Mouse (Mus musculus) heart, embryonic 16.5 days (tissue): ENCODE measurements around the gene Tmem108. TPM values are rescaled to one million over a fixed set of nuclear protein-coding genes. Genes with fewer than 3 reads are reported as not detected.
A peak's percentile ranks its signal among the peaks of the same experiment; 100 is the strongest.

Experiments
- ATAC-seq: fragments of 200-750 bp; cut with Nextera tagmentation; replicated peaks from 2 replicates; pipeline ENCODE4 v1.8.0; 2017; ENCODE audit warnings: moderate number of reproducible peaks; ENCODE audit not compliant: insufficient read depth, low FRiP score; ENCODE audit errors: extremely low read depth
- H3K27ac ChIP-seq: fragments of 300-500 bp; sonication (generic); 2 replicates; pipeline ENCODE4 v1.5.1; 2014; ENCODE audit warnings: mild to moderate bottlenecking, low read length, control low read depth, moderate library complexity
- H3K27me3 ChIP-seq: fragments of 300-500 bp; sonication (generic); 2 replicates; pipeline ENCODE4 v1.6.1; 2014; ENCODE audit warnings: low read length, mixed read lengths; ENCODE audit not compliant: control insufficient read depth, insufficient read depth
- H3K36me3 ChIP-seq: fragments of 300-500 bp; sonication (generic); 2 replicates; pipeline ENCODE4 v1.6.1; 2014; ENCODE audit not compliant: control insufficient read depth, insufficient read depth
- H3K4me1 ChIP-seq: fragments of 300-500 bp; sonication (generic); 2 replicates; pipeline ENCODE4 v1.6.1; 2014; ENCODE audit warnings: low read length, mixed read lengths; ENCODE audit not compliant: control insufficient read depth, insufficient read depth
- H3K4me2 ChIP-seq: fragments of 300-500 bp; sonication (generic); 2 replicates; pipeline ENCODE4 v1.6.1; 2014; ENCODE audit warnings: low read depth, mild to moderate bottlenecking, control low read depth, low read length
- H3K4me3 ChIP-seq: fragments of 300-500 bp; sonication (generic); 2 replicates; pipeline ENCODE4 v1.5.1; 2014; ENCODE audit warnings: mild to moderate bottlenecking, control low read depth, low read length
- H3K9ac ChIP-seq: fragments of 300-500 bp; sonication (generic); 2 replicates; pipeline ENCODE4 v1.6.1; 2014; ENCODE audit warnings: low read length, control low read depth
- H3K9me3 ChIP-seq: fragments of 300-500 bp; sonication (generic); replicated peaks from 2 replicates; pipeline ENCODE4 v1.6.1; 2016; ENCODE audit warnings: low read length; ENCODE audit not compliant: control insufficient read depth
- WGBS: fragments of 180-500 bp; shearing (Covaris S2); extraction: QIAGEN DNeasy Blood & Tissue Kit; methylation state at CpG from one replicate; pipeline ENCODE4 v1.1.7; 2014; 5-methylcytosine and 5-hydroxymethylcytosine counted together
- polyA plus RNA-seq: library from polyadenylated mRNA; unstranded; fragments of >200 nt; fragmentation: Nextera tagmentation; extraction: Ambion mirVana; gene quantifications from 2 replicates; pipeline ENCODE4 v1.2.1, GENCODE M21; 2015

The Tmem108 gene
- polyA plus RNA-seq, 1 experiment from 2014 or later = 44.8 TPM

DNA sequence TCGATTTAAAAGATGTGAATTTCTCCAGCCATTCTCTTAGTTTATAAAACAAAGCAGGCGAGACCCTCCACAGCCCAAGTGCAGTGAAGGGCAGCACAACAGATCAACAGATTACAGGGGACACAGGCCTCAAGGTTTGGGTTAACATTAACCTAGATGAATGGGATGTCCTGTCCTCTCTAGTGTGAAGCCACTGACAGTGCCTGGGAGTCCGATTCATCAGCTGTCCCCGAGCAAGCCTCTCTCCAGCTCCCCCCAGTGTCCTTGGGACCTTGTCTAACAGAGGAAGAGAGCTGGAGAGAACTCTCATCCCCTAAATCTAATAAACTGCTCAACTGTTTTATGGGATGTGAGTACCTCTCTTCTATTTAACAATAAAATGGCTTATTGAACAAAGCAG is 48.4 kb downstream of the Tmem108 start:
- Histone ChIP-seq H3K27ac (no peak overlapping the region), H3K9ac (no peak overlapping the region), H3K36me3 (no peaks in the 10 kb centered on the region), H3K27me3 (no peaks in the 10 kb centered on the region), H3K4me2 (no peak overlapping the region), H3K4me1 (peaks cover 41% of the 10 kb centered on the region), H3K4me3 (no peak overlapping the region), H3K9me3 (no peaks in the 10 kb centered on the region)
- no peak for ATAC-seq
- WGBS = 75% methylated on average over 4 of the region's 4 CpGs

DNA sequence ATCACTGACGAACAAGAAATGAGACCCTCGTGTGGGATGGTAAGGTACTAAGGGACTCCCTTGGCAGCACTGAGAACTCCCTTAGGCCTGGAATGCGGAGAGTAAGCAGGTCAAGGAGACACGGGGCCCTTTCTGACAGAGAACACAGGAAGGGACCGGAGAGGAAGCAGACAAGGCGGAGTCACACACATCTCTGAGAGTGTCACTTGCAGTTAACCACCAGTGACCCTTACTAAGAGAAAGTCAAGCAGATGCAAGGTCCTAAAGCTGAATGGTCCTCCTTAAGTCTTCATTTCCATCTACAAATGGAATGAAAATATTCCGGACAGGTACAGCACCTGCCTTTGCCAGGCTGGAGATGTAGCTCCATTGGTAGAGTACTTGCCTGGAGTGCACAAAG is 48.9 kb downstream of the Tmem108 start:
- Histone ChIP-seq H3K27me3 (no peaks in the 10 kb centered on the region), H3K4me1 (peaks cover 46% of the 10 kb centered on the region), H3K27ac (no peak overlapping the region), H3K9me3 (no peaks in the 10 kb centered on the region), H3K4me2 (no peak overlapping the region), H3K9ac (no peak overlapping the region), H3K36me3 (no peaks in the 10 kb centered on the region), H3K4me3 (no peak overlapping the region)
- 50% methylated on average over 7 of the region's 7 CpGs for WGBS
- ATAC-seq = no peak

DNA sequence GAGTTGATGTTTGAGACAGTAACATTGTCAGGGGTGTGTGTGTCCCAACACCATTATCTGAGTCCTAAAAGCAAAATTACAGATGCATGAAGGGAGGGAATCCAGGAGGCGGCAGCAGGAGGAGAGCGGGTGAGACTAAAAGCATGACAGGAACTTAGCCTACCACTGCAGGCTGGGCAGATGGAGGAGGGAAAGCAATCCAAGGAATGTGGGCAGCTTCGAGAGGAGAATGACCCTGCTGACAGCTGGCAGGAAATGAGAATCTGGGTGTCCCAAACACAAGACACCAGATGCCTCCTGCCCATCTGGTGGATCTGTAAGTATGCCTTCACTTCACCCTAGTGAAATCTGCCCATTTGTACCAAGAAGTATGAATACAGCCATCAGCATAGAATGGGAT is 51.9 kb downstream of the Tmem108 start:
- no peaks in the 10 kb centered on the region; the same call in 1 of the 2 replicates for H3K9me3 ChIP-seq
- ATAC-seq = 0 out of 2 replicates have a peak, but pooled peaks have one; percentile 35
- H3K4me2 ChIP-seq = no peak overlapping the region
- H3K9ac ChIP-seq = no peak overlapping the region
- H3K27me3 ChIP-seq = no peaks in the 10 kb centered on the region
- H3K36me3 ChIP-seq = 0 out of 2 replicates have a peak, but pooled peaks cover 2% of the 10 kb centered on the region
- 24% methylated on average over 3 of the region's 3 CpGs for WGBS
- H3K4me1 ChIP-seq = peaks cover 40% of the 10 kb centered on the region
- H3K4me3 ChIP-seq = no peak overlapping the region
- H3K27ac ChIP-seq = 0 out of 2 replicates have a peak overlapping the region, but pooled peaks have one; percentile 9

DNA sequence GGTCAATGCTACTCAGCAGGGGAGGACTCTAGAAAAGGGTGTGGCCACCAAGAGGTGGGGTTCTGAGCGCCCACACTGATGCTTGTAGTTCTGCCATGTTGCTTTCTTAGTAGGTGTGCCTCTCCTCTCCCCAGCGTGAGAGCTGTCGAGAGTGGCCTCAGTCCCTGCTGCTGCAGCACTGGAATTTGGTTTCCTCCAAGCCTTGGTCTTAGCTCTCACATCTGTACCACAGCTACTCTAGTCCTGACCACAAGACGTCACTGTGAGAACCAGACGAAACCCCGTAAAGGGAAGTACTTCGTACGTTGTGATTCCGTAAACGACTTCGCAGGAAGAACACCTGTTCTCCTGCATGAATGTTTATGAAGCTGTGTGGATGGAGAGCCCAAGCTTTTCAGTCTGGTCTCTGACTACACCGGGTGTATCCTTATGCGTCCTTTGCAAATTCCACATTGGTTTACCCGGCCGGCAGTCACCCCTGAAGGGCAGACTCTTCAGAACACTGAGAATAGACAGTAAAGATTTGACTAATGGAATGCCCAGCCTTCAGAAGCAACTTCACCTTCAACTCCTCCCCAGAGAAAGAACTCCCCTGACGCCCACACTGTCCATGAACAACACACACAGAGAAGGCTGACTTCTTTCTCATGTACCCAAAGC is 53.0 kb downstream of the Tmem108 start:
- H3K4me2 ChIP-seq = peak overlapping the region; percentile 11; the same call in 1 of the 2 replicates
- H3K4me1 ChIP-seq = peaks cover 40% of the 10 kb centered on the region
- H3K4me3 ChIP-seq = no peak overlapping the region
- H3K9ac ChIP-seq = no peak overlapping the region
- WGBS = 54% methylated on average over 16 of the region's 16 CpGs
- no peaks in the 10 kb centered on the region for H3K27me3 ChIP-seq
- H3K27ac ChIP-seq = 0 out of 2 replicates have a peak overlapping the region, but pooled peaks have one; percentile 1
- H3K36me3 ChIP-seq = 0 out of 2 replicates have a peak, but pooled peaks cover 2% of the 10 kb centered on the region
- no peak; the same call in 1 of the 2 replicates for ATAC-seq
- H3K9me3 ChIP-seq = no peaks in the 10 kb centered on the region; the same call in 1 of the 2 replicates

DNA sequence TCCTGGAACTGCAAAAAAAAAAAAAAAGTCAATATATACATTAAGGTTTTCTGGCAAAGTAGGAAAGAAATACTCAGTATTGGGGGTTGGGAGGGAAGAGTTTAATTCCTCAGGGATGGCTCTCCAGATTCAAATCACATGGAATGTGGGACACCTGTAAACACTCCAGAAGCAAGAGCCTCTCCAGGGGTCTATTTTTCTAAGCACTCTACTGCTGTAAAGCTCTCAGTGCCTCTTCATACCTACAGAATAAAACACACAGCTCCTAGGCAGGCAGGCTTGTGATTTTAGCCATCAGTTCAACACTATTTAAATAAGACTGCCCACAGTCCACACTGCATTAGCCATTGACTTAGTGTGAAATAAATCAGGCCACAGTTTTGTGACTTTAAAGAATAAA is 53.8 kb downstream of the Tmem108 start:
- no peak for ATAC-seq

DNA sequence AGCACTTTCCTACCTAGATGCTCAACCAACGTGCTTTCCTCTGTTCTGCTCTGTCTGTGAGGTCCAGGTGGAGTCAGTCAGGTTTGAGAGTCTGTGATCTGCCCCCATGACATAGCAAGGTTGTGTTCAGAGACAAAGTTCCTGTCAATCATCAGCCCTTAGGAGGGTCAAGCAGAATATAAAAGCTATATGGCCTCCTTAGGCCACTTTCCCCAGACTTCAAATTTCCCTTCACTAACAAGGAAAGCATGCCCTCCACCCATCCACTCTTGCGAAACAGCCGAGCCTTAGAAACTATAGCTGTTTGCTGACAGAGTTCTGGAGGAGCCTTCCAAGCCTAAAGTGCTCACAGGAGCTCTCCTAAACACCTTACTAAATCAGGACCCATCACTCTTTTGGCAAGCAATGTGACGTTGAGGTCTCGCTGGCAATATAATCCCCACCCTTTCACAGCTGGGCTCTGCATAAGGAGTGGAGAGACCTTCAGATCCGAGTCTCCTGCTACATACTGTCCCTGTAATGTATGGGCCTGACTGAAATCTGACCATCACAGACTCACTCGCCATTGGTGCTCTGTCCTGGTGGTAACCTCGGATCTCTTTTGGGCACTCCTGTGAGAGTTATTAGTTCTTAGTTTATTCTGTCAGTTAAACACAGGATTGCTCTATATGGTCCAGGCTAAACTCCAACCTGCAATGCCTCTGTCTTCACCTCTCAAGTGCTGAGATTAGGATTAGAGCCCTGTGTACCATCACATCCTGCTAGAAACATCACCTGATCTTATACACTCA is 54.4 kb downstream of the Tmem108 start:
- H3K4me2 ChIP-seq = no peak overlapping the region
- H3K4me1 ChIP-seq = peaks cover 34% of the 10 kb centered on the region
- 39% methylated on average over 8 of the region's 8 CpGs for WGBS
- H3K9me3 ChIP-seq = no peaks in the 10 kb centered on the region; the same call in 1 of the 2 replicates
- H3K36me3 ChIP-seq = 0 out of 2 replicates have a peak, but pooled peaks cover 2% of the 10 kb centered on the region
- H3K9ac ChIP-seq = no peak overlapping the region
- H3K4me3 ChIP-seq = no peak overlapping the region
- H3K27me3 ChIP-seq = no peaks in the 10 kb centered on the region
- H3K27ac ChIP-seq = peak overlapping the region; percentile 16; the same call in 1 of the 2 replicates
- no peak; the same call in 1 of the 2 replicates for ATAC-seq

More for the DNA sequence above, 53.8 kb downstream of the Tmem108 start:
- no peaks in the 10 kb centered on the region; the same call in 1 of the 2 replicates for H3K9me3 ChIP-seq
- H3K9ac ChIP-seq = no peak overlapping the region
- H3K27me3 ChIP-seq = no peaks in the 10 kb centered on the region
- H3K4me3 ChIP-seq = no peak overlapping the region
- H3K27ac ChIP-seq = peak overlapping the region; percentile 61; the same call in 1 of the 2 replicates
- H3K4me2 ChIP-seq = no peak overlapping the region
- peaks cover 39% of the 10 kb centered on the region for H3K4me1 ChIP-seq
- H3K36me3 ChIP-seq = 0 out of 2 replicates have a peak, but pooled peaks cover 2% of the 10 kb centered on the region

DNA sequence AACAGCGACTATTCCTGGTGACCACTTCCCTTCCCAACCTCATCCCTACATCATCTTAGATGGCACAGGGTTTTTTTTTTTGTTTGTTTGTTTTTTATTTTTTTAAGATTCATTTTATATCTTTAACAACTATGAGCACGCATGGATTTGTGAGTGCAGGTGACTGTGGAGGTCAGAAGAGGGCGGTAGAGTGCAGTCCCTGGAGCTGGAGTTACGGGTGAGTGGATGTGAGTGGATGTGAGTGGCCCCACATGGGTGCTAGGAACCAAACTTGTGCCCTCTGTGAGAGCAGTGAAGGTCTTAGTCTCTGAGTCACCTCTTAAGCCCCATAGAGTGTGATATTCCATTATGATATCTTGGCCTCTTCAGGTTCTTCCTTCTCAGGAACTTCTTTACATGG is 55.9 kb downstream of the Tmem108 start:
- Histone ChIP-seq H3K27ac (no peak overlapping the region), H3K4me3 (no peak overlapping the region), H3K36me3 (0 out of 2 replicates have a peak, but pooled peaks cover 2% of the 10 kb centered on the region), H3K27me3 (no peaks in the 10 kb centered on the region), H3K4me2 (no peak overlapping the region), H3K9ac (no peak overlapping the region), H3K4me1 (peaks cover 33% of the 10 kb centered on the region), H3K9me3 (no peaks in the 10 kb centered on the region; the same call in 1 of the 2 replicates)
- 94% methylated on average over 4 of the region's 4 CpGs for WGBS
- ATAC-seq = no peak

DNA sequence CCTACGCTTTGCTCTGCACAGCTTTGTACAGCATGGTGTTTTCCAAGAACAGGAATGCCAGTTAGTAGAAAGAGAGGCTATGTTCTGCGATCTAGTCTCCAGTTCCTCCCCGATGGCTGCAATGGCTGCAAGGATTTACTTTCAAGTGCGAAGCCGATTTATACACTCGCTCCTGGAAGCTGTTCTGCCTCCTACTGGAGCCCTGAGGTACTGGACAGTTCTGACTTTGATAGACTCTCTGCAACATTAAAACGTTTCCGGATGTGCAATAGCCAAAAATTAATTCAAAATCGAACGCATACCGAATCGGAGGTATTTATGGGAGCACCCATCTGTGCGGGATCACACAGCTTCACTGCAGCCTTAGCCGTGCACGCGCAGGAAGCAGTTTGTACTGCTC is 58.6 kb downstream of the Tmem108 start:
- Histone ChIP-seq H3K4me1 (peaks cover 12% of the 10 kb centered on the region), H3K9ac (no peak overlapping the region), H3K9me3 (no peaks in the 10 kb centered on the region; the same call in 1 of the 2 replicates), H3K36me3 (0 out of 2 replicates have a peak, but pooled peaks cover 2% of the 10 kb centered on the region), H3K4me2 (no peak overlapping the region), H3K27me3 (no peaks in the 10 kb centered on the region), H3K27ac (no peak overlapping the region), H3K4me3 (no peak overlapping the region)
- 90% methylated on average over 16 of the region's 16 CpGs for WGBS
- ATAC-seq = no peak
